Mouse (Mus musculus): ENCODE results near the gene Trf. TPM values are rescaled to one million over a fixed set of nuclear protein-coding genes. Genes with fewer than 3 reads are reported as not detected.
A peak's percentile ranks its signal among the peaks of the same experiment; 100 is the strongest.

Gene Trf
- polyA plus RNA-seq, 1 experiment from 2014 or later, result 46.7 TPM

GRCm38 (mm10) chr9:103225464-103225863 lies 4.8 kb downstream of the Trf start:
- DNase-seq (ENCODE audit: low spot score), result peak; percentile 60

GRCm38 (mm10) chr9:103224721-103225120 lies 5.5 kb downstream of the Trf start:
- DNase-seq (ENCODE audit: low spot score), result no peak

DNA sequence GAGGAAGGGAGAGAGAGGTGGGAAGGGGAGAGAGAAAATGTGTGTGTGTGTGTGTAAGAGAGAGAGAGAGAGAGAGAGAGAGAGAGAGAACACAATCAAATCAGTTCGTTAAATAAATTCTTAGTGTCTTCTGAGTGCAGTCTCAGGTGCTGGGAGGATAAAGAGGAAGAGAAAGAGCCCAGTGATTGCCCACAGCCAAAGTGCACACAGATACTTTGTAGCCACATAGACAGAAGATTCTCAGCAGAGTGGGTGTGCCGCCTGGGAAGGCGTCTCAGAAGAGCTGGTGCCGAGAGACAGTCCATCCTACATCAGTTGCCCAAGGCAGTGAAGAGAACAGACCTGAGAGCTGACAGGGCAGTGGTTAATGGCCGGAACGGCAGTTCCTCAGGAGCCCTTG lies 16.0 kb downstream of the Trf start:
- DNase-seq (ENCODE audit: low spot score), result no peak

GRCm38 (mm10) chr9:103213631-103214030 lies 16.6 kb downstream of the Trf start:
- no peak for DNase-seq (ENCODE audit: low spot score)

DNA sequence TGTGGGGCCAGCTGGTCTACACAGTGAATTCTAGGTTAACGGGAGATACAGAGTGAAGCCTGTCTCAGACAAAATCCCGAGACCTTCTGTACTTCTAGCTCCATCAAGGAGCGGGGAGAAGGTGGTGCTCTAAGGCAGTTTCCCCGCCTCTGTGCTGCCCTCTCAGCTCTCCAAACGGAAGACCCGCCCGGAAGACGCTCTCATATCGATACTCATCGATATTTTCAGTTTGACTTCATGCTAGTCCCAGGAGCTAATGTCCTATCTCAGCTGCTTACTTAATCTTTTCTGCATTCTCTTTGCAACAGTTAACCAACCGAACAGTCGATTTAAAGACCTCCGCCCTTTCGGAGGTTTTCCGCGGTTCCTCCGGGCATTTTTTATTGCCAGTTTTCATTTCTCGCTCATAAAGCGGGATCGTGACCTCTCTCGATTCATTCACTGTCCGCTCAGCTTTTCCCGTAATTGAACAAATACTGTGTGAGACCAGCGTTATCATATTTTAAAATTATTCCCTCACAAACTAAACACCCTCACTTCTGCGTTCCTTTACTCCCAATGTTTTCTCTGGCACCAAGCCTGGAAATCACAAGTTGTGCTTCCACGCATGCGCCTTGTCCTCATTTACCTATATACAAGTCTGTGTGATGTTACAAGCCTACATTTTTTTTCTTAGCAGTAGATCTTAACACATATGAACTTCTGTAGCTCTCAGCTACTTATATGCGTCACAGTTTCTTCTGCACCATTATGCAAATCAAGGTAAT lies 17.4 kb downstream of the Trf start:
- DNase-seq (ENCODE audit: low spot score), result no peak

- DNase-seq (ENCODE audit: low spot score), result no peak
These were observed 21.3 kb downstream of the Trf start for GRCm38 (mm10) chr9:103208802-103209423.

DNA sequence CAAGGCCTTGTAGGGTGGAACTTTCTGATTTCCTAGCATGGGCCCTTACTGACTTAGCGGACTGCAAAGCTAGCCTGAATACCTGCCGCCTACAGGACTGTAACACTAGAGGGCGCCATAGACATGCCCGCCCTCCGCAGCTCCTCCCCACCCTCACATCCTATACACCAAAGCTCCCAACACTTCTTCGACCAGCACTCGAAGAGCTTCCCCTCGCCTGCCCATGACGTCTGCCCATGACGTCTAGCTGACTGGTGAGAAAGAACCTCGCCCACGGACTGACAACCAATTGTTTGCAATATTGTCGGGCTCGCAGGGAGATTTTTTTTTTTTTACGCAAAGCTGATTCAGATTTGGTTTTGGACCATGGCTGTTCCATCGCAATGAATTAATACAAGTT lies 22.4 kb downstream of the Trf start:
- DNase-seq (ENCODE audit: low spot score), result peak; percentile 85

GRCm38 (mm10) chr9:103205786-103206185 lies 24.5 kb downstream of the Trf start:
- DNase-seq (ENCODE audit: low spot score), result no peak

GRCm38 (mm10) chr9:103201561-103202260 lies 28.5 kb downstream of the Trf start, which contains the start of gene Srprb:
TSS of gene Srprb (minus strand) at chr9:103202137.
- peak; percentile 91 for DNase-seq (ENCODE audit: low spot score)

DNA sequence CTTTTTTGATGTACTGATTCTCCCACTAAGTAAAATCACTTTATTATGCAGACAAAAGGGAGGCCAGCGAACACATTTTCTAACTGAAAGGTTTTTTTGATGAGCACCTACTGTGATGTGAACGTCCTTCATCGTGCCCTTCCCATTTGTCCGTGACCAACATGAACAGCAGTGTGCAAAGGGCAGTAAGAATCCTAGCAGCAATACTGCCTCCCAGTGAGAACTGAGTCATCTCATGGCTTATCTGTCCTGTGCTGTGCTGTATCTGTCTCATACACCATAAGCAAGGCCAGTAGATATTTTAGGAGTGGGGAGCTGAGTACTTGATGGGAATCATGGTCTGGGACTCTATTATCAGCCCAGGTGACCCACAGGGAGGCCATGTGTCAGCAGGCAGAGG lies 41.8 kb downstream of the Trf start:
- no peak for DNase-seq (ENCODE audit: low spot score)

GRCm38 (mm10) chr9:103186747-103187146 lies 43.5 kb downstream of the Trf start:
- DNase-seq (ENCODE audit: low spot score), result no peak

DNA sequence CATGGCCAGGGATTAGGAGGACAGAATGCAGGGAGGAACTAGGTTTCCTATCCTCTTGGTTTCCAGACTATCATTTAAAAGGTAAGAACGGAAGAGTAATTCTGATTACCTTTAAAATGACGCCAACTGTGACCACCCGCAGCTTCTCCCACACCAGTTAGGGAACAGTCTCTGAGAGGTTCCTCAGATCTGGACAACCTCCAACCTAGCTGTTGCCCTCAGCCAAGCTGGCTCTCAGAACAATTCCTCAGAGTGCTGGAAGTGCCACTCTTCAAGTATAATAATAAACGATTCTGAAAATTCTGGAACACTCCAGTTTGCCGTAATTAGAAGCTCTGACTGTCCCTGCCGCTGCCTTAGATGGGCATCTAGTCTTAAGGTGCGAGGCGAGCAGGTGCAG lies 44.3 kb downstream of the Trf start:
- no peak for DNase-seq (ENCODE audit: low spot score)

GRCm38 (mm10) chr9:103184855-103185254 lies 45.4 kb downstream of the Trf start:
- no peak for DNase-seq (ENCODE audit: low spot score)

DNA sequence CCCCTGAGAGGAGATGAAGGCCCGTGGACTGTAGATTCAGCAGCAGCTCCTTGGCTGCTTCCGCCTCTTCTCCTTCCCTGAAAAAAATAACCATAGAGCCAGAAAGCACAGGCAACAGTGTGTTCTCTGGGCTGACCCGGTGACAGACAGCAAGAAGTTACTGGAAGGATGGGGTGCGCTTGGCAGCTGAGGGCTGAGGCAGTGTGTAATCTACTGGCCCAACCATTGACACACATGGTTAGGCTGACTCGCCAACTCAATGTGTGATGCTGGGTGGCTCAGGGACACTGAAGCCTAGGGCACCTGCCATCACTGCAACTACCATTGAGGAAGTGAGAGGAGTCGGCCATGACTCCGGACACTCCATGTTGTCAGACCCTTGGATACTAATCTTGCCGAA lies 48.4 kb downstream of the Trf start:
- no peak for DNase-seq (ENCODE audit: low spot score)

- peak; percentile 63 for DNase-seq (ENCODE audit: low spot score)
These were observed 49.3 kb downstream of the Trf start for GRCm38 (mm10) chr9:103180807-103181565.

- no peak for DNase-seq (ENCODE audit: low spot score)
These were observed 49.9 kb downstream of the Trf start for GRCm38 (mm10) chr9:103180303-103180702.

DNA sequence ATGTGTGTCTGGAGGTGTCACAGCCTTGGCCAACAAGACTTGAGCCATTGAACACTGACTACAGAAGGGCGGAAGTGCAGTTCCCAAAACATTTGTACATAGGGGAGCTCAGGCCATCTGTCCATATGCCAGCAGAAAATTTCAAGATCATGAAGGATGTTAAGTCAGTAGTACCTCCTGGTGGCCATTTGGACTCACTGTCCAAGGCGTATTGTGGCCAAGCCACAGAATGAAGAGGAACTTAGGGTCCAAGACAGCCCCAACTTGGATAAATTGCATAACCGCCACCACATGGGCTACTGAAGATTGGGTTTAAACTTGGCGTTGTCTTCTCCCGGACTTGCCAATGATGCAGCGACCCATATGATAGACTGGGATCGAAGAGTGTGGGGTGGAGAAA lies 54.6 kb downstream of the Trf start:
- DNase-seq (ENCODE audit: low spot score), result no peak

DNA sequence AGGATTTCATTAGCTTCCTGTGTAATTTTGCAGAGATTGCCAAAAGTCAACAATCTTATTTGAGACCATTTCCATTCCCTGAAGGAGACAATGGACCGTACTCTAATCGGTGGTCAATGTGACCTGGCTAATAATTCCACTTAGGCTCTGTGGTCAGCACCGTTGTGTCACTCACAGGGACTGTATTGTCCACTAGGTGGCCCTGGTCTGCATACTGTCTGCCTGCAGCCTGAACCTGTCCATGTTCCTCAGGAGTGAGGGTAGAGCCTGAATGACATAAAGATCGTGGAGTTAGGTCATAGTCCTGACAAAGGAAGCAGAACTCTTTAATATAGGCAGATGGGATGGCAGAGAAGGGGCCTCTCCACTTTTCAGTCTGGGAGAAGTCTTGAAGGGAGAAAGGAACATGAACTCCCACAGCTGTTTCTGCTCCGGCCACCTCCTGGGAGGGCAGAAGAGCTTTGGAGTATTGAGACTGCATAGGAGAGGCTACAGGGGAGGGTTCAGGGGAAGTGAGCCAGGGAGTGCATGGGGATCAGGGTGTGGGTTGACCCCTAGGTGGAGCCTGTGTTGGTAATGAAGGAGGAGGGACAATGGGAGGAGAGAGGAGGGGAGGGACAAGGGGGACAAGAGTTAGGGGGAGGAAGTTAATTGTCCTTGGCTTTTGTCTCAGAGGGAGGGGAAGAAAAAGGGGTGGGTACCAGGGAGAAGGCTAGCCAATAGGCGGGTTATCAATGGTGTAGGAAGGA lies 55.3 kb downstream of the Trf start:
- no peak for DNase-seq (ENCODE audit: low spot score)

- DNase-seq (ENCODE audit: low spot score), result no peak
These were observed 61.5 kb downstream of the Trf start for GRCm38 (mm10) chr9:103168771-103169170.

- no peak for DNase-seq (ENCODE audit: low spot score)
These were observed 62.2 kb downstream of the Trf start for GRCm38 (mm10) chr9:103168046-103168445.

DNA sequence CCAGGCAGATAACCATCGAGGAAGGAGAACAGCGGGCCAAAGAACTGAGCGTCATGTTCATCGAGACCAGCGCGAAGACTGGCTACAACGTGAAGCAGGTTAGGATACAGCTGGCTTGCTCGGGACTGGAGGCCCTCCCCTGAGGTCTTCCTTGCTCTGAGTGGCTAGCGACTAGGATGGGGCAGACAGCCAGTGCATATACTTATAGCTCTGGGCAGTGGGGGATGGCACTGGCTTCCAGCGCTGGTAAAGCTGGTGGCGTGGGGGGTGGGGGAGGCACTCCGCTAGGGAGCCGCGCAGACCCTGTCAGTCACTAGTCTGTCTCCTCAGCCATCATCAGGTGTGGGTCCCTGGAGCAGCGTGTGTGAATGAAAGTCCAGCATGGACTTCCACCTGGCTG lies 66.4 kb downstream of the Trf start:
- DNase-seq (ENCODE audit: low spot score), result no peak
